Mouse (Mus musculus) lung, embryonic 14.5 days (tissue): ENCODE measurements around the gene Isca1. TPM values are rescaled to one million over a fixed set of nuclear protein-coding genes. Genes with fewer than 3 reads are reported as not detected.

Experiments used
- ATAC-seq: fragments of 200-750 bp; cut with Nextera tagmentation; 2 replicates; pipeline ENCODE4 v1.8.0; 2017; ENCODE audit warnings: mild to moderate bottlenecking, moderate TSS enrichment, moderate library complexity; ENCODE audit not compliant: insufficient read depth
- DNase-seq: peaks from one replicate; pipeline ENCODE4 v3.0.0-alpha.2; 2015
- H3K27ac ChIP-seq: fragments of 300-500 bp; sonication (generic); 2 replicates; pipeline ENCODE4 v1.5.1; 2014; ENCODE audit warnings: low read depth, mild to moderate bottlenecking, moderate library complexity
- H3K27me3 ChIP-seq: fragments of 300-500 bp; sonication (generic); 2 replicates; pipeline ENCODE4 v1.6.1; 2014; ENCODE audit warnings: low read length, control low read depth; ENCODE audit not compliant: insufficient read depth
- H3K36me3 ChIP-seq: fragments of 300-500 bp; sonication (generic); 2 replicates; pipeline ENCODE4 v1.6.1; 2014; ENCODE audit warnings: control low read depth; ENCODE audit not compliant: insufficient read depth
- H3K4me1 ChIP-seq: fragments of 300-500 bp; sonication (generic); 2 replicates; pipeline ENCODE4 v1.6.1; 2014; ENCODE audit warnings: antibody characterized with exemption, control low read depth; ENCODE audit not compliant: insufficient read depth
- H3K4me2 ChIP-seq: fragments of 300-500 bp; sonication (generic); 2 replicates; pipeline ENCODE4 v1.6.1; 2014; ENCODE audit warnings: mild to moderate bottlenecking
- H3K4me3 ChIP-seq: fragments of 300-500 bp; sonication (generic); 2 replicates; pipeline ENCODE4 v1.5.1; 2014; ENCODE audit warnings: low read depth, low read length
- H3K9ac ChIP-seq: fragments of 300-500 bp; sonication (generic); 2 replicates; pipeline ENCODE4 v1.6.1; 2014
- H3K9me3 ChIP-seq: fragments of 300-500 bp; sonication (generic); 2 replicates; pipeline ENCODE4 v1.6.1; 2016; ENCODE audit warnings: low read depth, low read length, control low read depth
- CTCF ChIP-seq: IDR thresholded peaks from 2 replicates; pipeline ENCODE4 v1.5.1; 2016; ENCODE audit warnings: antibody characterized with exemption, low read depth
- WGBS: fragments of 180-500 bp; shearing (Covaris S2); extraction: QIAGEN DNeasy Blood & Tissue Kit; methylation state at CpG from one replicate; pipeline ENCODE4 v1.1.7; 2014; 5-methylcytosine and 5-hydroxymethylcytosine counted together
- polyA plus RNA-seq: library from polyadenylated mRNA; unstranded; fragments of >200 nt; fragmentation: Nextera tagmentation; extraction: Ambion mirVana; gene quantifications from 2 replicates; pipeline ENCODE4 v1.2.1, GENCODE M21; 2014

Isca1 gene
- polyA plus RNA-seq, 1 experiment from 2014 or later = 105 TPM

DNA sequence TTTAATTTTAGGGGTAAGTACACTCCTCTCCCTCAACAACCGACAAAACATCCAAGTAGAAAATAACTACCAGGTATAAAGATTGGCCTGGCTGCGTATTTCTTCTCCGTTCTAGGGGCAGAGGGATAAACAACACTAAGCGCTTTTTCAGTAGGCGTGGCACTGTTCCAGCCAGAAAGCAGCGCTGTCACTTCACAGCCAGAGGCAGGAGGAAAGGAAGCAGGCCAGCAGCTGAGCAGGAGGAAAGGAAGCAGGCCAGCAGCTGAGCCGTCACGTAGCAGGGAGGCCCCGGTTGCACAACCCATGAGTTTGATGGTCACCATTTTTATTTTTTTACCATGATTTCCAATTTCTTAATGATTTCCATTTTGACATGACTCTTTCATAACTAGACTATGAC, 1.6 kb upstream of the Isca1 start:
- Histone ChIP-seq H3K27ac (peak overlapping the region; percentile 99), H3K4me1 (peaks cover 18% of the 10 kb centered on the region), H3K36me3 (peaks cover 41% of the 10 kb centered on the region), H3K9ac (no peak overlapping the region; the same call in 1 of the 2 replicates), H3K27me3 (no peaks in the 10 kb centered on the region), H3K4me3 (peak overlapping the region; percentile 79; the same call in 1 of the 2 replicates), H3K4me2 (peak overlapping the region; percentile 84), H3K9me3 (no peaks in the 10 kb centered on the region)
- no peak for TF ChIP-seq CTCF
- 22% methylated on average over 9 of the region's 9 CpGs for WGBS
- peak; percentile 94 for DNase-seq
- 0 out of 2 replicates have a peak, but pooled peaks have one; percentile 12 for ATAC-seq

DNA sequence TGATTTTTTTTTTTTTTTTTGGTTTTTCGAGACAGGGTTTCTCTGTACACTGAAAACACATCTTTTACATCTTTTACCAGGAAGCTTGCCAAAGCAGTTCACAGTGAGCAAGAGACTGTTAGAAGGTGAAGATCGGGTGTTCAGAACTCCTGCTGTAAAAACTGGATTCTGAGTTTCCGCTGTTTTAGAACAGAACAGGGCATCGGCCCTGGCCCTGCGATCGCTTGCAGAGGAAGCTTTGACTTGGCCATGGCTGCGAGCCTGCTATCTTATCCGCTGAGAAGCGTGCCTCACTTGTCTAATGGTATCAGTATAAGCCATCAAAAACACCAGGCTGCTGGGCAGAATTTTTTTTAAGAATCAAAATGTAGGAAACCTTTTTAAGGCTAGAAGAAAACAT, 1.2 kb upstream of the Isca1 start:
- peak overlapping the region; percentile 99 for H3K27ac ChIP-seq
- no peaks in the 10 kb centered on the region for H3K9me3 ChIP-seq
- peak overlapping the region; percentile 84 for H3K4me2 ChIP-seq
- peak overlapping the region; percentile 79 for H3K4me3 ChIP-seq
- 42% methylated on average over 9 of the region's 9 CpGs for WGBS
- peaks cover 18% of the 10 kb centered on the region for H3K4me1 ChIP-seq
- H3K36me3 ChIP-seq = peaks cover 37% of the 10 kb centered on the region
- ATAC-seq (no peak), DNase-seq (peak; percentile 25)
- no peaks in the 10 kb centered on the region for H3K27me3 ChIP-seq
- no peak for TF ChIP-seq CTCF
- peak overlapping the region; percentile 72 for H3K9ac ChIP-seq

DNA sequence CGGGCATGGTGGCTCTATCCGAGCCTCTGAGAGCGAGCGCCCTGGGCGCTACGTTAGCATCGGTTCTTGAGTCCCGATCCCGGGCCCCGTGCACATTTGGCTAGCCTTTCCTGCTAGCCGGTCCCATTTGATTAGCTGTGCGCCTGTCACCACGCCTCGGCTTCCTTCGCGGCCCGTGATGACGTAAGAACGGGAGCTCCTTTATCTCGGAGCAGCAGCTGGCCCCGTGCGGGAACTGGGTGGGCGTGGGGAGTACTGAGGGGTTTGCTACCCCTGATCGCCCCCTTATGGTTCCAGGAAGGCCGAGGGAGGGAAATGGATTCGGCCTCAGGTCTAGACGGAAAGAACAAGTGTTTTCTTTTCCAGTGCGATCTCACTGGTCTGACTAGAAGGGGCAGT, 553 bp upstream of the Isca1 start:
- Histone ChIP-seq H3K9me3 (no peaks in the 10 kb centered on the region), H3K27ac (peak overlapping the region; percentile 99), H3K27me3 (no peaks in the 10 kb centered on the region), H3K4me1 (peaks cover 18% of the 10 kb centered on the region), H3K36me3 (peaks cover 30% of the 10 kb centered on the region), H3K4me2 (peak overlapping the region; percentile 84), H3K9ac (peak overlapping the region; percentile 72), H3K4me3 (peak overlapping the region; percentile 79)
- DNase-seq = peak; percentile 93
- ATAC-seq = peak; percentile 79
- WGBS = under 1% methylated on average over 28 of the region's 28 CpGs
- TF ChIP-seq CTCF = peak; percentile 60

DNA sequence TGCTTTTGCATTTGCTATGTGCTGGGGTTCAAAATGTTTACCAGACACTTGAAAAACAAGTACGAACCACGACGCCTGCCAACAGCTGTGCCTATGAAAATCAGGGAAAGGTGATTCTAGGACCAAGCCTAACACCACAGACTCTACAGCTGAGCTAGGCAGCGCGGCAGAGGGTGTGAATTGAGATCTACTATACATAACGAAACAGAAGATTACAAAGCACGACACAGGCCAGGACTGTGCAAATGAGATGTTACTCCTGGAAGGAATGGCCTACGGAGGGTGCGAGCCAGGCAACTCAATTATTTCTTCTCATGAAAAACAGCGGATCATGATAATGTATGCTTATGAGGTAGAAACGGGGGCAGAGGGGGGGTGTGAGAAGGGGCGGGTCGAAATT, 1.1 kb downstream of the Isca1 start:
- Histone ChIP-seq H3K9me3 (no peaks in the 10 kb centered on the region), H3K27ac (peak overlapping the region; percentile 12; the same call in 1 of the 2 replicates), H3K4me3 (peak overlapping the region; percentile 79), H3K27me3 (no peaks in the 10 kb centered on the region), H3K9ac (peak overlapping the region; percentile 78), H3K36me3 (peaks cover 24% of the 10 kb centered on the region), H3K4me2 (peak overlapping the region; percentile 84), H3K4me1 (peaks cover 18% of the 10 kb centered on the region)
- TF ChIP-seq CTCF = no peak
- DNase-seq = peak; percentile 23
- no peak for ATAC-seq
- WGBS = 22% methylated on average over 13 of the region's 13 CpGs

DNA sequence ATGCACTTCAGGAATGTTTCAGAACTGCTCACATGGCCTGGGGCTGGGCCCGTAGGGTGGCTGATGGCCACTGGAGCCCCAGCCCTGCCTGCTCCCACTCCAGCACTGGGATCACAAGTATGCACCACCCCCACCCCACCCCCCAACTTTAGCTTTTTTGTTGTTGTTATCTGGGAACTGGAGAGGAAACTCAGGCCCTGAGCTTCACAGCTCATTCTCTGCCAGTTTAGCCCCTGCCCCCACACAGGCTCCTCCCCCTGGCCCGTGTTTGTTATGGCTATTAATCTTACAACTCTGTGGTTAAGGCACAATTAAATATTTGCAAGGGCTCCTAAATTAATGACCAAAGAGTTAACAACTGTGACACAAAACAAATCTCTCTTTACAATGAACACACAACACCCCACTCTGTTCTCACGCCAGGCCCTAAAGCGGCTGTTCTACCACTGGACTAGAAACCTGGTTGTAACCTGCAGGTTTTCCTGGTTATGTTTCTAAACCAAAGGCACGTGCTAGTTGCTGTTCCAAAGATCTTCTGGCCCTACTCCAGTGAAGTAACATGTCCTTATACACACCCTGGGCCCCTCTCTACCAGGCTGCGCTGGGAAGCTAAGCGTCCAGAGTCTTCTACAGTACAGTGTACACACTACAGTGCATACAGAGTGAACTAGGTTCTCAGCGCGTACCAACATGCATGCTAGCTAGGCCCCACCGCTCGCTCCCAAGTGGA, 2.7 kb downstream of the Isca1 start:
- 0 out of 2 replicates have a peak overlapping the region, but pooled peaks have one; percentile 2 for H3K4me3 ChIP-seq
- no peak for ATAC-seq
- H3K4me1 ChIP-seq = peaks cover 18% of the 10 kb centered on the region
- H3K27ac ChIP-seq = peak overlapping the region; percentile 80
- H3K9ac ChIP-seq = peak overlapping the region; percentile 17
- no peaks in the 10 kb centered on the region for H3K9me3 ChIP-seq
- no peaks in the 10 kb centered on the region for H3K27me3 ChIP-seq
- TF ChIP-seq CTCF = no peak
- H3K4me2 ChIP-seq = peak overlapping the region; percentile 84
- peaks cover 16% of the 10 kb centered on the region for H3K36me3 ChIP-seq
- peak; percentile 59 for DNase-seq
- WGBS = 54% methylated on average over 11 of the region's 11 CpGs

DNA sequence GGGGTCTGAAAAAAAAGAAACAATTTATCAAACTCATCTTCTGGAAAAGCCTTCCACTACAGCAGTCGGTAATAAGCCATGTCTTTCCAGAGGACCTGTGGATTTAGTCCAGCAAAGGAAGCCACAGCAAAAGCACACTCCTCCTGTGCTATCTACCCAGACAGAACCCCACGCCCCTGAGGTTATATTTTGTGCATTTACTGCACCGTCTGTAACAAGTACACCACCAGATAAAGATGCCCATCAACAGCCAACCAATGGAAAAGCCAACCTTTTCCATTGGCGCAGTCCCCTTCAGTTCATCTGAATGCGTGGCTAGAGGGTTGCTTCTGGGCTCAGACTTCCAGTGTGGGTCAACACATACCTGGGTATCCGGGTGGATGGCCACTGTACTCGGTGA, 6.8 kb downstream of the Isca1 start:
- no peak overlapping the region for H3K27ac ChIP-seq
- no peak overlapping the region for H3K4me3 ChIP-seq
- no peaks in the 10 kb centered on the region for H3K9me3 ChIP-seq
- WGBS = 85% methylated on average over 7 of the region's 7 CpGs
- peaks cover 8% of the 10 kb centered on the region for H3K4me1 ChIP-seq
- H3K36me3 ChIP-seq = peaks cover 45% of the 10 kb centered on the region
- DNase-seq = no peak
- H3K9ac ChIP-seq = no peak overlapping the region
- ATAC-seq = no peak
- no peaks in the 10 kb centered on the region for H3K27me3 ChIP-seq
- no peak overlapping the region for H3K4me2 ChIP-seq
- TF ChIP-seq CTCF = no peak

DNA sequence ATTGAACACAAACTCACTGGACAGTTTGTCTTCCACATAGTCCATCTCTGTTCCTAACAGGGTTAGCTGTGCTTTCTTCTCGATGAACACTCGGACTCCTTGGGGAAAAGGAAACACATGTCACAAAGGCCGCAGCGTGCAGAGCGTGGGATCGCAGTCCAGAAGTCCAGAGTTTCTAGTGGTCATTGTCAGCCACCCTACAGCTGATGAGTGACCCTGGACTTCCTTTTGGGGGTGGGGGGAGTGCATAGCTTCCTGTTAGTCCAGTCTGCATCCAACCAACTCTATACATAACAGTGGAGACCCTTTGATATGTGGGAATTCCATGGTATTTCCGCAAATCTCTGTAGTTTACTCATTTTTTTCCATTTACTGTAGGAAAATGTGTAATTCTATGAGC, 12.7 kb downstream of the Isca1 start:
- Histone ChIP-seq H3K4me1 (no peaks in the 10 kb centered on the region), H3K27me3 (no peaks in the 10 kb centered on the region), H3K4me2 (no peak overlapping the region), H3K27ac (no peak overlapping the region), H3K9ac (no peak overlapping the region), H3K36me3 (peaks cover 52% of the 10 kb centered on the region), H3K9me3 (no peaks in the 10 kb centered on the region), H3K4me3 (no peak overlapping the region)
- DNase-seq (no peak), ATAC-seq (no peak)
- 83% methylated on average over 7 of the region's 7 CpGs for WGBS
- TF ChIP-seq CTCF = no peak
